Mouse (Mus musculus) liver, embryonic 15.5 days (tissue): Measurements from ENCODE around the gene Gm42906. TPM values are rescaled to one million over a fixed set of nuclear protein-coding genes. Genes with fewer than 3 reads are reported as not detected.

Experiments
- ATAC-seq: fragments of 200-750 bp; cut with Nextera tagmentation; 2 replicates; pipeline ENCODE4 v1.8.0; 2017; ENCODE audit warnings: moderate number of reproducible peaks, mild to moderate bottlenecking, moderate library complexity; ENCODE audit not compliant: insufficient read depth
- H3K27ac ChIP-seq: fragments of 300-500 bp; sonication (generic); replicated peaks from 2 replicates; pipeline ENCODE4 v1.5.1; 2015; ENCODE audit warnings: mild to moderate bottlenecking, inconsistent platforms
- H3K27me3 ChIP-seq: fragments of 300-500 bp; sonication (generic); 2 replicates; pipeline ENCODE4 v1.6.1; 2015; ENCODE audit warnings: mild to moderate bottlenecking, inconsistent platforms
- H3K36me3 ChIP-seq: fragments of 300-500 bp; sonication (generic); replicated peaks from 2 replicates; pipeline ENCODE4 v1.6.1; 2015; ENCODE audit warnings: moderate library complexity, mild to moderate bottlenecking, inconsistent platforms
- H3K4me1 ChIP-seq: fragments of 300-500 bp; sonication (generic); replicated peaks from 2 replicates; pipeline ENCODE4 v1.6.1; 2015; ENCODE audit warnings: inconsistent platforms
- H3K4me2 ChIP-seq: fragments of 300-500 bp; sonication (generic); 2 replicates; pipeline ENCODE4 v1.6.1; 2015; ENCODE audit warnings: moderate library complexity, mild to moderate bottlenecking, inconsistent platforms
- H3K4me3 ChIP-seq: fragments of 300-500 bp; sonication (generic); replicated peaks from 2 replicates; pipeline ENCODE4 v1.5.1; 2015; ENCODE audit warnings: mild to moderate bottlenecking, inconsistent platforms
- H3K9ac ChIP-seq: fragments of 300-500 bp; sonication (generic); 2 replicates; pipeline ENCODE4 v1.6.1; 2015; ENCODE audit warnings: moderate library complexity, mild to moderate bottlenecking, inconsistent platforms
- H3K9me3 ChIP-seq: fragments of 300-500 bp; sonication (generic); replicated peaks from 2 replicates; pipeline ENCODE4 v1.6.1; 2016; ENCODE audit warnings: inconsistent platforms
- WGBS: fragments of 180-500 bp; shearing (Covaris S2); methylation state at CpG from one replicate; pipeline ENCODE4 v1.1.7; 2015; ENCODE audit warnings: mixed read lengths; ENCODE audit not compliant: insufficient replicate concordance; 5-methylcytosine and 5-hydroxymethylcytosine counted together
- polyA plus RNA-seq: library from polyadenylated mRNA; unstranded; fragments of >200 nt; fragmentation: Nextera tagmentation; extraction: Ambion mirVana; gene quantifications from 2 replicates; pipeline ENCODE4 v1.2.1, GENCODE M21; 2015

Gene Gm42906
- polyA plus RNA-seq, 1 experiment from 2014 or later, result not detected

DNA sequence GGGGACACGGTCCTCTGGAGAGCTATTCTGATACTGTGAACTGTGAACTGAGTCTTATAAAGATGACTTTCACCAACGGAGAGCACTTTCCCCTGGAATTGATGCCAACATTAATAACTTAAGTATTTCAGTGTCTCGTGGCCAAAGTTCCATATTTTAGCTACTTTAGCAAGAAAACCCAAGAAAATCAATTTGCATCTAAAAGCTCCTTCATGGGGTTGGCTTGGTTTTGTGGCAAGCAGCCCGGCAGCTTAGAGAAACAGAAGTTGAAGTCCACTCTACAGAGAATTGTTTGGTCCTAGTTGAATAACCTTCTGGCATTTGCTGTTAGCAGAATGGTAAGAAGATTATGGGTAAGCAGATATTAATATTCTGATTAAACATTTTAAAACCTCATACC, 196.6 kb downstream of the Gm42906 start:
- Histone ChIP-seq H3K27me3 (peaks cover 26% of the 10 kb centered on the region), H3K27ac (no peak overlapping the region), H3K9ac (no peak overlapping the region), H3K36me3 (no peaks in the 10 kb centered on the region), H3K4me3 (no peak overlapping the region), H3K4me1 (no peaks in the 10 kb centered on the region), H3K4me2 (no peak overlapping the region), H3K9me3 (no peaks in the 10 kb centered on the region)
- 56% methylated on average over 4 of the region's 4 CpGs for WGBS
- no peak for ATAC-seq

DNA sequence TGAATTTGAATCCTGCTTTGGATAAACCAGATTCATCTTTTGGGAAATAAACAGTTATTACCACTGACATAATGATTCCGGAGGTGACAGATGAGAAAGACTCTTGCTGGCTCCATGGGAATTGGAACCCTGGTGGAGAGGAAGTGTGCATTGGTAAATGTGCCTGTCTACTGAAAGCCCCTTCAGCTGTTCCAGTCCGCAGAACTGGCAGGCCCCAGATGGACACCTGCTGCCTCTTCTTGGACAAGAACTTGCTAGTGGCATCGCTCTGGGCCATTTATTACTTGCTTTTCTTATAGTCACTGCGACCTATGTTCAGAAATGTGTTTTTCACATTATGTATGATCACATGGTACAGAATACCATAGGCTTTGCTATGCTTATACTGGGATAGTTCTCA, 197.5 kb downstream of the Gm42906 start:
- H3K4me1 ChIP-seq, result no peaks in the 10 kb centered on the region
- no peaks in the 10 kb centered on the region for H3K9me3 ChIP-seq
- H3K4me3 ChIP-seq, result no peak overlapping the region
- no peak overlapping the region for H3K9ac ChIP-seq
- H3K4me2 ChIP-seq, result no peak overlapping the region
- WGBS, result 62% methylated on average over 4 of the region's 4 CpGs
- H3K27me3 ChIP-seq, result peaks cover 26% of the 10 kb centered on the region
- no peaks in the 10 kb centered on the region for H3K36me3 ChIP-seq
- no peak overlapping the region for H3K27ac ChIP-seq
- no peak for ATAC-seq

DNA sequence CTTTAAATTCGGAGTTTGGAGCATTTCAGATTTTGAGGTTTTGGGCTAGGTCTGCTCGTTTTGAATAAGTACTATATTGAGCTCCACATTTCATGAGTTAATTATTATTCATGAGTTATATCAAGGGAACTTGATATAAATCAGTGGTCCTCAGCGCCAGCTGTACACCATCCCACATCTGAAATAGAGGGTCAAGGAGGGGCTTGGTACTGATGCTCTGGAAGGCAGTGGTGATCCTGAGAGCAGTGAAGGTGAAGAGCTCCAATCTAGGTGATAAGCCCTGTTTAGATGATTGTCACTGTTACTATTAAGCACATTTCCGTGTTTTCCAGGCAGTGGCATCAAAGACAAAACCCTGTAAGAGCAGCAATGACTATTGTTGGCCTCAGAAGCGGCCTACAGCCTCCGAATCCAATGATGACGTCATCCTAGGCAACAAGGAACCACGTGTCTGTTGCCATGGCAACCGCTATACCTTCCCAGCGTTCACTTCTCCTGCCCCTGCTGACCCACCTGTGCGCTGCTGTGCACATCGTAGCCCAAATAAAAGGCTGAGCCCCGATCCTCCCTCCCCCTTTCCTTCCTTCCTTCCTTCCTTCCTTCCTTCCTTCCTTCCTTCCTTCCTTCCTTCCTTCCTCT, 199.5 kb downstream of the Gm42906 start:
- Histone ChIP-seq H3K36me3 (no peaks in the 10 kb centered on the region), H3K4me2 (no peak overlapping the region), H3K27ac (no peak overlapping the region), H3K4me1 (no peaks in the 10 kb centered on the region), H3K27me3 (peaks cover 16% of the 10 kb centered on the region), H3K9ac (no peak overlapping the region), H3K4me3 (no peak overlapping the region), H3K9me3 (no peaks in the 10 kb centered on the region)
- WGBS, result 61% methylated on average over 13 of the region's 13 CpGs
- ATAC-seq, result no peak

DNA sequence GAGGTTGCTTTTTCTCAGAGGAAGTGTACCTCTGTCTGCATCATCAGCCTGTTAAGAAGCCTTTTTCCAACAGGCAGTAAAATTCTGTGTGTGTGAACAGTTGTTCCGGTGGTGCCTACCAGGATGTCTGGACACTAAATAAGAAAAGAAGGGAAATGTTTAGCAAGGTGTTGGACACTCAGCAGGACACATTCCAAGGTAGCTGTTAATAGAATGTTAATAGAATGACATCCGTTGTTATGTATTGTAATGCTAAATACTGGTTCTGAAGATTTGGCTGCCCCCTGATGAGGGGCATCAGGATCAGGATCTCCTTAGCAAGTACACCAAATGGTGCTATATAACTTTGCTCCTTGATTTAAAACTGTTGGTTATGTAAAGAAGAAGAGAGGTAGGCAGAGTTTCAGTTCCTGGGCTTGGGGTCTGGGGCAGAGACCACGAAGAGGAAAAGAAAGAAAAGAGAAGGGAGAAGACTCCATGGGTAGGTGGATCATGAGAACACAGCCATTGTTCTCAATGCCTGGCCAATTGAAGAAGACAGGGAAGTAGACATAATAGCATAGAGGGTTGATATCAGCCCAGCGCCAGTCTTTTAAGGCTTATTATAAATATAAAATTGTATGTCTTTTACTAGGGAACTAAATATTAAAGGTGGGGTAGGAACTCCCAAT, 204.1 kb downstream of the Gm42906 start:
- no peak for ATAC-seq
- no peaks in the 10 kb centered on the region for H3K9me3 ChIP-seq
- H3K27me3 ChIP-seq, result no peaks in the 10 kb centered on the region
- 55% methylated on average over 4 of the region's 4 CpGs for WGBS
- no peak overlapping the region for H3K4me3 ChIP-seq
- no peak overlapping the region for H3K27ac ChIP-seq
- H3K9ac ChIP-seq, result no peak overlapping the region
- no peaks in the 10 kb centered on the region for H3K36me3 ChIP-seq
- H3K4me2 ChIP-seq, result no peak overlapping the region
- no peaks in the 10 kb centered on the region for H3K4me1 ChIP-seq

DNA sequence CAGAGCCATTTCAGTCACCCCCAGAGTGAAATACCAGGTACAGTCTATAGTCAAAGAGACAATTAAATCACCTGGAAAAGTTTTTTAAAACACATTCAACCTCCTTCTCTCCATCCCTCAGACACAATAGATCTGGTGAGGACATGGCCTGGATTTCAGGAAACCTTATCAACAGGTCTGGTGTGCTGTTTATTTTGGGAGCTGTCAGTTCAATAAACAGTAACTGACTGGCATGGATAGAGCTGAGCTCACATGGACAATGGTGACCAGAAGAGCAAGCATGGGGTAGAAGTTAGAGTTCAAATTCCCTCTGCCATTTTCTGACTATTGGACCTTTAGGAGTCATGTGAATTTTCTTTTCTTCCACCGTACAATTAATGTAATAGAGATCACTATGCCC, 205.2 kb downstream of the Gm42906 start:
- Histone ChIP-seq H3K9me3 (no peaks in the 10 kb centered on the region), H3K4me1 (no peaks in the 10 kb centered on the region), H3K4me2 (no peak overlapping the region), H3K27ac (no peak overlapping the region), H3K4me3 (no peak overlapping the region), H3K9ac (no peak overlapping the region), H3K36me3 (no peaks in the 10 kb centered on the region), H3K27me3 (no peaks in the 10 kb centered on the region)
- ATAC-seq, result no peak
- WGBS, result 73% methylated on average over 1 of the region's 1 CpGs

DNA sequence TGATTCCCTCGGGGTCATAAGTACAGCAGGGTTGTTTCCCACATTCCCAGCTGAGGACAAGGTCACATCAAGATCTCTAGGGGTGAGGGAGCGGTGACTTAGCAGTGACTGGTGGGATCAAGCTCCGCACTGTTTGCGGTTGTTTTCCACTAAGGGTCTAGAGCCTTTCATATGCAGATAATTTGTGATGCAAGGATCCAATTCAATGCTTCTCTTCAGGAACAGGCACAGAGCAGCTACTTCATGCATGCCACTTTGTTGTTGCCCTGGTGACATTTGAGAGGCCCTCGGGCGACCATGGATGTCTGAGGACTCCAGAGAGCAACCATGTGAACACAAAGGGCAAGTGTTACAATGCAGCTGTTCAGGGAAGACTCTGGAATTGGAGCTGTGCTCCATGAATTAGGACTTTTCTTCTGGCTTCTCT, 209.3 kb downstream of the Gm42906 start:
- 62% methylated on average over 6 of the region's 6 CpGs for WGBS
- Histone ChIP-seq H3K9ac (no peak overlapping the region), H3K4me3 (no peak overlapping the region), H3K27ac (no peak overlapping the region), H3K27me3 (no peaks in the 10 kb centered on the region), H3K4me1 (no peaks in the 10 kb centered on the region), H3K4me2 (no peak overlapping the region), H3K9me3 (no peaks in the 10 kb centered on the region), H3K36me3 (no peaks in the 10 kb centered on the region)
- ATAC-seq, result no peak

DNA sequence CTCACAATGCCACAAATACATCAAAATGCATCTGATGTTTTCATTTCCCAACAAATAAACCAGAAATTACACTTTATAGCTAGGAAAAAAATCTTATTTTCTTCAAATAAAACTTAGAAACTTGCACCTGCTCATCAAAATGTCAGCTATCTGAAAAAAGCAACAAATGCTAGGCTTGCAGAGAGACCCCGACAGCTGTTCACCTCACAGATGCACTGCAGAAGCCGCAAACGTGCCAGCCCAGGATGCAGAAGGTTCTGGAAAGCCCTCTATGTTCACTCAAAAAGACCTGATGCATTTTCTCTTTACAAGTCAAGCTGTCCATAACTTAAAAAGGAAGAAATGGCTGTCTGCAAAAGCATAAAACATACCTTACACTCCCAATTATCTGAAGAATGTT, 214.9 kb downstream of the Gm42906 start:
- 74% methylated on average over 3 of the region's 3 CpGs for WGBS
- ATAC-seq, result no peak
- no peaks in the 10 kb centered on the region for H3K27me3 ChIP-seq

DNA sequence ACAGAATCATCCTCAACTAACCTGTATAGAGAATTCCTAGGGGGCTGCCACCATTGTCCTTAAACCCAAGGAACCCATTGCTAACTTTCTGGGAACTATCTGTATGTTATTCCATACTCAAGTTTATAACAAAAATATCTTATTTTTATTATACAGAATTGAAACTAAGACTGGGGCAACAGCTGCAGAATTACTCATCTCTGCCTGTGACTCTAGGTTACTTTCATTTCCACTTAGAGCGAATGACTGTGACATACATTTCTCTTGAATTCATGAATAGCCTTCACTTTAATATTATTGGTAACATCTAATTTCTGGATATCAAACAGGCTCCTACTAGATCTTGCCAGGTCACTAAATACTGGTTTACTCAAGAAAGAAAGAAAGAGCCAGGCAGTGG, 217.1 kb downstream of the Gm42906 start:
- H3K27me3 ChIP-seq, result no peaks in the 10 kb centered on the region
- no peak overlapping the region for H3K4me2 ChIP-seq
- ATAC-seq, result no peak
- H3K9me3 ChIP-seq, result no peaks in the 10 kb centered on the region
- no peaks in the 10 kb centered on the region for H3K4me1 ChIP-seq
- no peak overlapping the region for H3K27ac ChIP-seq
- 70% methylated on average over 1 of the region's 1 CpGs for WGBS
- H3K4me3 ChIP-seq, result no peak overlapping the region
- no peaks in the 10 kb centered on the region for H3K36me3 ChIP-seq
- no peak overlapping the region for H3K9ac ChIP-seq

More for the DNA sequence above, 214.9 kb downstream of the Gm42906 start:
- no peak overlapping the region for H3K9ac ChIP-seq
- H3K27ac ChIP-seq, result no peak overlapping the region
- H3K9me3 ChIP-seq, result no peaks in the 10 kb centered on the region
- H3K36me3 ChIP-seq, result no peaks in the 10 kb centered on the region
- H3K4me2 ChIP-seq, result no peak overlapping the region
- no peaks in the 10 kb centered on the region for H3K4me1 ChIP-seq
- no peak overlapping the region for H3K4me3 ChIP-seq

DNA sequence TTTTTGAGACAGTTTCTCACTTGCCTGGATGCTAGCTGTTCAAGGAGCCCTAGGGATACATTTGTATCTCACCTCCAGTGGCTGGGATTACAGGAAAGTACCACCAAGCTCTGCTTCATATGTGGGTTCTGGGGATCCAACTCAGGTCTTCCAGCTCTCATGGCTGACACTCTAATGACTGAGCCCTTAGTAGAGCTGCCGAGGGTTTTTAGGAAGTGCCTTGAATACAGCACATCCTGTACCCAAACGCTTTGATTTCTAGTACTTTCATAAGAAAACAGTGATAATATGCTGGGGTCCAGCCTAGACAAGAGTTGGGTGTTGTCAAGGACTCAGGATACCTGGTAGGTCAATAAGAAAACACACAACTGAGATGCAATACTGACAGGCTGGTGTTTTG, 217.9 kb downstream of the Gm42906 start:
- no peak overlapping the region for H3K4me2 ChIP-seq
- no peaks in the 10 kb centered on the region for H3K36me3 ChIP-seq
- no peaks in the 10 kb centered on the region for H3K27me3 ChIP-seq
- no peaks in the 10 kb centered on the region for H3K4me1 ChIP-seq
- H3K9me3 ChIP-seq, result no peaks in the 10 kb centered on the region
- H3K9ac ChIP-seq, result no peak overlapping the region
- no peak for ATAC-seq
- H3K27ac ChIP-seq, result no peak overlapping the region
- 44% methylated on average over 2 of the region's 2 CpGs for WGBS
- no peak overlapping the region for H3K4me3 ChIP-seq

DNA sequence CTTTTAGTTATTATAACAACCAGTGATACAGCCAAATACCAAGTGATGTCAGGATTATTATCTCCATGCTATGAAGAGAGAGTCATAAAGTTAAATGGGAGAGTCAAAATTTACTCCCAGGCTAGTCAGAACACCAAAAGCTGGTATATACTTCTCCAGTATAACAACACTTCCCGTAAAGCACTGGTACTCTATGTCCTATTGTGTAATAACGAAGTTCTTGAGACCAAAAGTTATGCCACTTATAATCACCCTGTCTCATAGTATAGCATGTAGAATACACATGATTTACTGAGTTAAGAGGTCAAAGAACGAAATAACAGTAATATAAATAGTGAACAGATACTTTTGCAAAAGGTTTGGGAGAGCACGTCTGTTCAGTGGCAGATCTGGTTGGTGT, 222.9 kb downstream of the Gm42906 start:
- no peaks in the 10 kb centered on the region for H3K9me3 ChIP-seq
- no peak overlapping the region for H3K4me3 ChIP-seq
- no peaks in the 10 kb centered on the region for H3K4me1 ChIP-seq
- 69% methylated on average over 4 of the region's 4 CpGs for WGBS
- H3K36me3 ChIP-seq, result no peaks in the 10 kb centered on the region
- no peak for ATAC-seq
- H3K9ac ChIP-seq, result no peak overlapping the region
- H3K27ac ChIP-seq, result no peak overlapping the region
- H3K4me2 ChIP-seq, result no peak overlapping the region
- H3K27me3 ChIP-seq, result no peaks in the 10 kb centered on the region

DNA sequence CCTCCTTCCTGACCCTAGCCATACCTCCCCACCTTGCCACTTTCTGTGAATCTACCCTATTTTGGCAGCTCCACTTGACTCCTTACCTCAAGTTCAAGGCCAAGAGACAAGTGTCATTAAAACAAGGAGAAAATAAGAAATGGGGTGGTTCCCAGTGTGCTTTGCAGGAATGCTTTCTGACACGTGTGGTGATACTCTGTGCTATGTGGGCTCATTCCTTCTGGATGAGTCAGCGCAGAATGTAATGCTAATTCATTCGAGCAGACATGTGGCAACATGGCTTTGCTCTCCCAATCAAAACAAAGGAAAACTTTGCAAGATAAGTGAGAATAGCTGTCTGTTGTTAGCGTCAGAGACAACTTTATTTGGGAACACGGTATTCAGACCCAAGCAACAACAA, 225.0 kb downstream of the Gm42906 start:
- Histone ChIP-seq H3K4me3 (no peak overlapping the region), H3K4me2 (no peak overlapping the region), H3K9me3 (no peaks in the 10 kb centered on the region), H3K27me3 (no peaks in the 10 kb centered on the region), H3K4me1 (no peaks in the 10 kb centered on the region), H3K27ac (no peak overlapping the region), H3K36me3 (no peaks in the 10 kb centered on the region), H3K9ac (no peak overlapping the region)
- ATAC-seq, result no peak
- 47% methylated on average over 5 of the region's 5 CpGs for WGBS

DNA sequence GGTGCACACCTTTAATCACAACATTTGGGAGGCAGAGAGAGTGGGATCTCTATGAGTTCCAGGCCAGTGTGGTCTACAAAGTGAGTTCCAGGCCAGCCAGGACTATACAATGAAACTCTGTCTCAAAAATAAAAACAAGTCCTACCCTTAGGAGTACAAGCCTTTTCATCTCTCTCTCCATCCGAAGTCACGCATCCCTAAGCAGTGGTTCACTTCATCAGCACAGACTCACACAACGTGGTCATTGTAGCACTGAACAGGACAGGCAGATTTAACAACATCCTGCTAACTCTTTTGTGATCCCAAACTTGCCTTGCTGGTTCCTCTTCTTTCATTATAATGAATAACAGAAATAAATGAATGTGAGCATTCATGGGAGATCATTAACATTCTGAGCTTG, 226.7 kb downstream of the Gm42906 start:
- 61% methylated on average over 3 of the region's 3 CpGs for WGBS
- Histone ChIP-seq H3K4me1 (no peaks in the 10 kb centered on the region), H3K27me3 (no peaks in the 10 kb centered on the region), H3K36me3 (no peaks in the 10 kb centered on the region), H3K4me2 (no peak overlapping the region), H3K9me3 (no peaks in the 10 kb centered on the region), H3K9ac (no peak overlapping the region), H3K4me3 (no peak overlapping the region), H3K27ac (no peak overlapping the region)
- ATAC-seq, result no peak
